Comparison of ENCODE assay signal across 8 mouse cellular contexts in genomic region chr2:151979470-151980354, GRCm38 (mm10). TPM values are rescaled to one million over a fixed set of nuclear protein-coding genes. Genes with fewer than 3 reads are reported as not detected.
DNase-seq lines count a peak whose midpoint lies in the region; ATAC-seq and TF ChIP-seq lines count a peak whose summit lies in the region.

TSS of gene Fam110a (minus strand) at chr2:151980219.

- H3K9ac ChIP-seq in embryonic facial prominence, embryonic 11.5 days (replicated peaks; ENCODE audit: low read length): peak within 1 kb of the TSS; percentile 84
- peak within 1 kb of the TSS; percentile 65 for H3K9ac ChIP-seq in intestine, postnatal 0 days (ENCODE audit: low read depth, low read length)

- no peaks in the 10 kb centered on the region for H3K36me3 ChIP-seq in embryonic facial prominence, embryonic 11.5 days (replicated peaks; ENCODE audit: control insufficient read depth, insufficient read depth, low read depth, low read length)
- H3K36me3 ChIP-seq in intestine, postnatal 0 days (ENCODE audit: control insufficient read depth, insufficient read depth): no peaks in the 10 kb centered on the region
- H3K36me3 ChIP-seq in midbrain, embryonic 10.5 days: peaks cover 25% of the 10 kb centered on the region

- TF ChIP-seq CTCF in intestine, postnatal 0 days (IDR thresholded peaks at IDR 0.05; ENCODE audit: low read depth): no peak

- peak; percentile 80 for ATAC-seq in embryonic facial prominence, embryonic 11.5 days (replicated peaks; ENCODE audit: insufficient number of reproducible peaks, low FRiP score, low TSS enrichment, low read depth)
- peak; percentile 90 for ATAC-seq in granulocyte monocyte progenitor cell, adult 5-6 weeks (replicated peaks; ENCODE audit: poor library complexity, severe bottlenecking)
- peak; percentile 83 for ATAC-seq in intestine, postnatal 0 days

- H3K27me3 ChIP-seq in embryonic facial prominence, embryonic 11.5 days (ENCODE audit: control insufficient read depth, insufficient read depth, low read length): peaks cover under 1% of the 10 kb centered on the region; the same call in 1 of the 2 replicates
- no peaks in the 10 kb centered on the region for H3K27me3 ChIP-seq in intestine, postnatal 0 days (replicated peaks; ENCODE audit: control insufficient read depth, insufficient read depth, low read length)
- H3K27me3 ChIP-seq in midbrain, embryonic 10.5 days (ENCODE audit: low read depth, poor library complexity, severe bottlenecking): peaks cover 11% of the 10 kb centered on the region

- intact Hi-C loops in left cerebral cortex, postnatal 36 days (cut with DNase I): no loop called here

- peak within 1 kb of the TSS; percentile 9; the same call in 1 of the 2 replicates for H3K27ac ChIP-seq in embryonic facial prominence, embryonic 11.5 days (replicated peaks; ENCODE audit: low read depth, low read length)
- peak within 1 kb of the TSS; percentile 77 for H3K27ac ChIP-seq in intestine, postnatal 0 days (ENCODE audit: low read depth, low read length)
- H3K27ac ChIP-seq in midbrain, embryonic 10.5 days (replicated peaks): peak within 1 kb of the TSS; percentile 97

- DNase-seq in adrenal gland, postnatal 14 days: peak; percentile 98
- peak; percentile 88 for DNase-seq in embryonic facial prominence, embryonic 11.5 days (ENCODE audit: low spot score)
- DNase-seq in left cerebral cortex, postnatal 36 days (ENCODE audit: low spot score in 2 of 2): peak; percentile 89 to 92
- DNase-seq in midbrain, embryonic 10.5 days (ENCODE audit: low spot score): peak; percentile 93
- peak; percentile 89 to 92 for DNase-seq in right cerebral cortex, postnatal 36 days (ENCODE audit: low spot score in 2 of 2)
- DNase-seq in urinary bladder, postnatal 4 days (ENCODE audit: low spot score in 2 of 2): peak; percentile 90 to 93

- no peaks in the 10 kb centered on the region for H3K9me3 ChIP-seq in embryonic facial prominence, embryonic 11.5 days (replicated peaks; ENCODE audit: control insufficient read depth, low read length)
- no peaks in the 10 kb centered on the region for H3K9me3 ChIP-seq in intestine, postnatal 0 days (ENCODE audit: control insufficient read depth)
- H3K9me3 ChIP-seq in midbrain, embryonic 10.5 days (replicated peaks): no peaks in the 10 kb centered on the region

- H3K4me1 ChIP-seq in embryonic facial prominence, embryonic 11.5 days (ENCODE audit: control insufficient read depth, insufficient read depth, low read length): peaks cover 5% of the 10 kb centered on the region
- H3K4me1 ChIP-seq in intestine, postnatal 0 days (replicated peaks; ENCODE audit: control insufficient read depth, insufficient read depth, low read length): peaks cover 13% of the 10 kb centered on the region
- peaks cover 56% of the 10 kb centered on the region for H3K4me1 ChIP-seq in midbrain, embryonic 10.5 days

- H3K4me2 ChIP-seq in embryonic facial prominence, embryonic 11.5 days (ENCODE audit: low read depth, low read length): peak within 1 kb of the TSS; percentile 81
- peak within 1 kb of the TSS; percentile 83 for H3K4me2 ChIP-seq in intestine, postnatal 0 days (replicated peaks; ENCODE audit: low read depth)

- WGBS in embryonic facial prominence, embryonic 11.5 days: under 1% methylated on average over 43 of the region's 46 CpGs
- WGBS in intestine, postnatal 0 days: 1% methylated on average over 43 of the region's 46 CpGs
- WGBS in midbrain, embryonic 10.5 days: under 1% methylated on average over 46 of the region's 46 CpGs

- peak within 1 kb of the TSS; percentile 75 for H3K4me3 ChIP-seq in embryonic facial prominence, embryonic 11.5 days (ENCODE audit: low read depth, low read length)
- H3K4me3 ChIP-seq in intestine, postnatal 0 days (ENCODE audit: low read depth, low read length): peak within 1 kb of the TSS; percentile 68
- peak within 1 kb of the TSS; percentile 89 for H3K4me3 ChIP-seq in midbrain, embryonic 10.5 days

RNA-seq across cellular contexts. Expression of gene Fam110a, which starts in this region (rescaled TPM):
- 8.2 and 8.5 TPM in 2 replicates for total RNA-seq in adrenal gland, postnatal 14 days (2021)
- 31.7 and 34.8 TPM in 2 replicates for polyA plus RNA-seq in embryonic facial prominence, embryonic 11.5 days (2014; fragmentation: Nextera tagmentation; extraction: Ambion mirVana)
- total RNA-seq in granulocyte monocyte progenitor cell, adult 5-6 weeks (2014; fragmentation: Nextera tagmentation): 14.9 and 17.6 TPM in 2 replicates
- total RNA-seq in granulocyte monocyte progenitor cell, adult 5-6 weeks (2017): 3.8 and 8.8 TPM in 2 replicates
- 14.5 and 14.9 TPM in 2 replicates for polyA plus RNA-seq in intestine, postnatal 0 days (2015; fragmentation: Nextera tagmentation; extraction: Ambion mirVana)
- 1 to 10 TPM; 7.5 to 8.9 TPM for total RNA-seq in left cerebral cortex, postnatal 36 days (2021)
- 79.8 and 108 TPM in 2 replicates for polyA plus RNA-seq in midbrain, embryonic 10.5 days (2016; fragmentation: Nextera tagmentation; extraction: Ambion mirVana)

Comparison
In these comparisons a context has a peak if more than half of its experiments do, and no peak if none do; other contexts are left out.
1. Peak in every context shown above with its lines: DNase-seq, ATAC-seq, H3K4me3 ChIP-seq and H3K27ac ChIP-seq.
2. H3K27ac ChIP-seq: peak in every context shown above with its lines; median percentile 97 in midbrain, embryonic 10.5 days; 77 in intestine, postnatal 0 days; 9 in embryonic facial prominence, embryonic 11.5 days.